Mouse (Mus musculus) bone marrow macrophage, adult 2 months (primary cell): ENCODE data around the gene Lrrc7.

Experiments
- CTCF ChIP-seq: IDR thresholded peaks from 2 replicates; pipeline ENCODE4 v1.5.1; 2012; ENCODE audit warnings: low read depth, mild to moderate bottlenecking, low read length, moderate library complexity
- POLR2A ChIP-seq: IDR thresholded peaks from 2 replicates; pipeline ENCODE4 v1.6.1; 2012; ENCODE audit warnings: mild to moderate bottlenecking, low read depth, low read length, borderline replicate concordance

GRCm38 (mm10) chr3:158270887-158271286, 291.1 kb downstream of the Lrrc7 start:
- no peak for TF ChIP-seq CTCF
- TF ChIP-seq POLR2A = no peak
